ENCODE assay signal across 8 mouse cellular contexts in genomic region chr11:32925421-32926271, GRCm38 (mm10).
DNase-seq lines count a peak whose midpoint lies in the region; ATAC-seq and TF ChIP-seq lines count a peak whose summit lies in the region.

No protein-coding gene starts in this region.

- peak overlapping the region; percentile 52 for H3K9ac ChIP-seq in stomach, embryonic 16.5 days (ENCODE audit: low read length)

- no peak for TF ChIP-seq POLR2A in kidney, adult 2 months (IDR thresholded peaks at IDR 0.05; ENCODE audit: low read depth, low read length)

- DNase-seq in adrenal gland, adult 2 months = peak; percentile 37
- DNase-seq in adrenal gland, adult 18-20 months (ENCODE audit: low spot score in 2 of 2) = no peak
- DNase-seq in heart, adult 18-20 months = peak; percentile 63 to 66
- peak; percentile 4 for DNase-seq in kidney, adult 2 months
- DNase-seq in lung, postnatal 10 days = peak; percentile 59
- DNase-seq in spleen, postnatal 14 days (ENCODE audit: low spot score in 2 of 2) = no peak

- 11% methylated on average over 33 of the region's 33 CpGs for WGBS in kidney, adult 2 months
- WGBS in stomach, embryonic 16.5 days = 4% methylated on average over 33 of the region's 33 CpGs

- no peaks in the 10 kb centered on the region for H3K4me1 ChIP-seq in kidney, adult 2 months (ENCODE audit: control insufficient read depth, insufficient read depth, low read length)
- peaks cover 17% of the 10 kb centered on the region for H3K4me1 ChIP-seq in stomach, embryonic 16.5 days (ENCODE audit: control insufficient read depth, insufficient read depth, low read length)

- H3K9me3 ChIP-seq in stomach, embryonic 16.5 days (replicated peaks; ENCODE audit: control insufficient read depth, low read length) = no peaks in the 10 kb centered on the region

- H3K36me3 ChIP-seq in kidney, adult 2 months (ENCODE audit: control insufficient read depth, insufficient read depth, low read length) = no peaks in the 10 kb centered on the region
- H3K36me3 ChIP-seq in stomach, embryonic 16.5 days (ENCODE audit: control insufficient read depth, insufficient read depth, low read length) = no peaks in the 10 kb centered on the region

- H3K4me2 ChIP-seq in stomach, embryonic 16.5 days (ENCODE audit: low read depth, low read length) = peak overlapping the region; percentile 41

- TF ChIP-seq CTCF in kidney, adult 2 months (conservative IDR thresholded peaks at IDR 0.05; ENCODE audit: insufficient read depth, insufficient read length, low read depth, low read length) = no peak

- H3K27ac ChIP-seq in kidney, adult 2 months (ENCODE audit: insufficient read depth, low read depth, low read length) = no peak overlapping the region
- H3K27ac ChIP-seq in stomach, embryonic 16.5 days (ENCODE audit: low read length) = peak overlapping the region; percentile 58; the same call in 1 of the 2 replicates

- H3K4me3 ChIP-seq in kidney, adult 2 months (ENCODE audit: insufficient read depth, low read depth, low read length) = no peak overlapping the region
- H3K4me3 ChIP-seq in stomach, embryonic 16.5 days (replicated peaks; ENCODE audit: low read length) = peak overlapping the region; percentile 24

- H3K27me3 ChIP-seq in kidney, adult 2 months (replicated peaks; ENCODE audit: control insufficient read depth, insufficient read depth, low read length) = no peaks in the 10 kb centered on the region
- no peaks in the 10 kb centered on the region for H3K27me3 ChIP-seq in stomach, embryonic 16.5 days (ENCODE audit: control insufficient read depth, insufficient read depth, low read length)

- peak; percentile 92 for ATAC-seq in stomach, embryonic 16.5 days (ENCODE audit: insufficient read depth, low FRiP score)
- ATAC-seq in granulocyte monocyte progenitor cell, adult 5-6 weeks (replicated peaks; ENCODE audit: poor library complexity, severe bottlenecking) = no peak

Comparison
In these comparisons a context has a peak if more than half of its experiments do, and no peak if none do; other contexts are left out.
1. DNase-seq: peak in adrenal gland, adult 2 months (single experiment), heart, adult 18-20 months (2 of 2), kidney, adult 2 months (single experiment) and lung, postnatal 10 days (single experiment); none in adrenal gland, adult 18-20 months (0 of 2) and spleen, postnatal 14 days (0 of 2).